Mouse (Mus musculus) liver, embryonic 13.5 days (tissue): ENCODE measurements around the gene Rxfp3. TPM values are rescaled to one million over a fixed set of nuclear protein-coding genes. Genes with fewer than 3 reads are reported as not detected.

Source experiments
- ATAC-seq: fragments of 200-750 bp; cut with Nextera tagmentation; 2 replicates; pipeline ENCODE4 v1.8.0; 2017; ENCODE audit warnings: low read depth, mild to moderate bottlenecking, moderate number of reproducible peaks, moderate library complexity
- DNase-seq: peaks from one replicate; pipeline ENCODE4 v3.0.0; 2022
- H3K27ac ChIP-seq: fragments of 300-500 bp; sonication (generic); 2 replicates; pipeline ENCODE4 v1.5.1; 2015; ENCODE audit warnings: moderate library complexity, mild to moderate bottlenecking, inconsistent platforms
- H3K27me3 ChIP-seq: fragments of 300-500 bp; sonication (generic); 2 replicates; pipeline ENCODE4 v1.6.1; 2015; ENCODE audit warnings: mild to moderate bottlenecking, inconsistent platforms
- H3K36me3 ChIP-seq: fragments of 300-500 bp; sonication (generic); 2 replicates; pipeline ENCODE4 v1.6.1; 2015; ENCODE audit warnings: mild to moderate bottlenecking, inconsistent platforms
- H3K4me1 ChIP-seq: fragments of 300-500 bp; sonication (generic); replicated peaks from 2 replicates; pipeline ENCODE4 v1.6.1; 2015; ENCODE audit warnings: inconsistent platforms
- H3K4me2 ChIP-seq: fragments of 300-500 bp; sonication (generic); 2 replicates; pipeline ENCODE4 v1.6.1; 2015; ENCODE audit warnings: inconsistent platforms, mild to moderate bottlenecking, moderate library complexity
- H3K4me3 ChIP-seq: fragments of 300-500 bp; sonication (generic); replicated peaks from 2 replicates; pipeline ENCODE4 v1.5.1; 2015; ENCODE audit warnings: mild to moderate bottlenecking, inconsistent platforms
- H3K9ac ChIP-seq: fragments of 300-500 bp; sonication (generic); 2 replicates; pipeline ENCODE4 v1.6.1; 2015; ENCODE audit warnings: mild to moderate bottlenecking, inconsistent platforms
- H3K9me3 ChIP-seq: fragments of 300-500 bp; sonication (generic); replicated peaks from 2 replicates; pipeline ENCODE4 v1.6.1; 2016; ENCODE audit warnings: inconsistent platforms
- WGBS: fragments of 180-500 bp; shearing (Covaris S2); methylation state at CpG from one replicate; pipeline ENCODE4 v1.1.7; 2015; ENCODE audit not compliant: insufficient replicate concordance; 5-methylcytosine and 5-hydroxymethylcytosine counted together
- polyA plus RNA-seq: library from polyadenylated mRNA; unstranded; fragments of >200 nt; fragmentation: Nextera tagmentation; extraction: Ambion mirVana; gene quantifications from 2 replicates; pipeline ENCODE4 v1.2.1, GENCODE M21; 2015

Rxfp3 gene
- polyA plus RNA-seq, 1 experiment from 2014 or later, result not detected

DNA sequence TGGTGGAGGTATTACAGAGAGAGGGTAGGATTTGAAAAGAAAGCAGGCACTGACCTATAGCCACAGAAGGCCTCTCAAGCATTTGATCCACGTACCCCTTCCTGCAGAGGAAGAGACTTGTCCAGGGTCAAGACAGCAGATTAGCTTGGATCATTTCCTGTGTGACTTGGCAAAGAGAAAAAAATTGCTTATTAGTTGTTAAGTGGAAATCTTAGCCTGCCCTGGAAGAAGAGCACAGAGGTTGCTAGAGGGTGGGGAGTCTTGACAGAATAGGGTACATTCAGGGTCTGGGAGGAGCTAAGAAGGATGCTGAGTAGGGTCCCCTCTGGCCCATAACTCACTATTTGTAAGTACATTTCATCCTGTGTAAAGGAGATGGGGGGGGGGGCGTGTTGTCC is 26.4 kb upstream of the Rxfp3 start:
- peak overlapping the region; percentile 73; the same call in 1 of the 2 replicates for H3K27ac ChIP-seq
- no peaks in the 10 kb centered on the region for H3K27me3 ChIP-seq
- DNase-seq (no peak), ATAC-seq (0 out of 2 replicates have a peak, but pooled peaks have one; percentile 29)
- H3K9me3 ChIP-seq, result no peaks in the 10 kb centered on the region
- WGBS, result 14% methylated on average over 2 of the region's 2 CpGs
- no peak overlapping the region for H3K4me3 ChIP-seq
- H3K4me2 ChIP-seq, result peak overlapping the region; percentile 55
- H3K9ac ChIP-seq, result no peak overlapping the region
- peaks cover 5% of the 10 kb centered on the region; the same call in 1 of the 2 replicates for H3K4me1 ChIP-seq
- H3K36me3 ChIP-seq, result no peaks in the 10 kb centered on the region

DNA sequence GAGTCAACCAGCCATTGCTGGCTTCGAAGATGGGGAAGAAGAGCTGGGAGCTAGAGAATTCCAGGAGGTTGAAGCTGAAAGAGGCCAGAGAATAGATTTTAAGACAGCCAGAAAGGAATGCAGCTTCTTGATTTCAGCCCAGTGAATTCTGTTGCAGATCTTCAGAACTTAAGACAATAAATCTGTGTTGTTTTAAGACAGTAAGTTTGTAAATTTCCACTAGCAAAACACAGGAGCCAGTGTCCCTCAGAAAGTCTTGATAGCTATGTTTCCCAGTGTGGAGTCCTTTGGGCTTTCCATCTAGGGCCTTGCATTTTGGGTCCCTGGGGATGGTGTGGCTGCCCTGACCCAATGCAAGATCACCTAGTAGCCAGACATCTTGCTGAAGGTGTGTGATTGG is 25.1 kb upstream of the Rxfp3 start:
- no peak for ATAC-seq
- Histone ChIP-seq H3K4me3 (no peak overlapping the region), H3K4me2 (no peak overlapping the region), H3K27me3 (no peaks in the 10 kb centered on the region), H3K36me3 (no peaks in the 10 kb centered on the region), H3K9ac (no peak overlapping the region), H3K9me3 (no peaks in the 10 kb centered on the region), H3K4me1 (peaks cover 7% of the 10 kb centered on the region; the same call in 1 of the 2 replicates), H3K27ac (no peak overlapping the region)
- no peak for DNase-seq
- WGBS, result 38% methylated on average over 1 of the region's 1 CpGs

DNA sequence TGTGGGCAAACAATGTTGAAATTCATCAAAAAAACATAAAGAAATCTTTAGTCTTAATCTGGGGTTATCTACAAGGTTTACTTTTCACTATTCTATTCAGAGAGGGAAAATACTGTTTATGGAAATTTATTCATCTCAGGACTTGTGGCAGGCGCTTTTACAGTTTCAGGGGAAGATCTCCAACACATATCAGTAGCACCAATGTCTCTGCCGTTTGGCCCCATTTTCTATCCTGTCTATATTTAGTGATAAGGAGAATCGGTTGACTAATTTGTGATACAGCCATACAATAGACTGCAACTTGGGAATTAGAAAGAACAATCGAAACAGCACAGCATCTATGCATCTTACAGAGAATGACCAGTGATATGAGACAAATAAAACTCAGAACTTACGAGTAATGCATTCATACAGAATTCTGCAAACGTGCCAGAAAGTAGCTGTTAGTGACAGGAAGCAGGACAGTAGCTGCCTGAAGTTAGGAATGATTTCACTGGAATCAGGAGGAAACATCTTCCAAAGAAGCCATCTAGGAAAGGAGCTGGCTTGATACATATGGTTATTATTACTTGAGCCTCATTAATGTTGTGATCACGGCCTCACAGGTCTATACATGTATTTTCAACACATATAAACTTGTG is 16.8 kb upstream of the Rxfp3 start:
- WGBS, result 50% methylated on average over 7 of the region's 7 CpGs

DNA sequence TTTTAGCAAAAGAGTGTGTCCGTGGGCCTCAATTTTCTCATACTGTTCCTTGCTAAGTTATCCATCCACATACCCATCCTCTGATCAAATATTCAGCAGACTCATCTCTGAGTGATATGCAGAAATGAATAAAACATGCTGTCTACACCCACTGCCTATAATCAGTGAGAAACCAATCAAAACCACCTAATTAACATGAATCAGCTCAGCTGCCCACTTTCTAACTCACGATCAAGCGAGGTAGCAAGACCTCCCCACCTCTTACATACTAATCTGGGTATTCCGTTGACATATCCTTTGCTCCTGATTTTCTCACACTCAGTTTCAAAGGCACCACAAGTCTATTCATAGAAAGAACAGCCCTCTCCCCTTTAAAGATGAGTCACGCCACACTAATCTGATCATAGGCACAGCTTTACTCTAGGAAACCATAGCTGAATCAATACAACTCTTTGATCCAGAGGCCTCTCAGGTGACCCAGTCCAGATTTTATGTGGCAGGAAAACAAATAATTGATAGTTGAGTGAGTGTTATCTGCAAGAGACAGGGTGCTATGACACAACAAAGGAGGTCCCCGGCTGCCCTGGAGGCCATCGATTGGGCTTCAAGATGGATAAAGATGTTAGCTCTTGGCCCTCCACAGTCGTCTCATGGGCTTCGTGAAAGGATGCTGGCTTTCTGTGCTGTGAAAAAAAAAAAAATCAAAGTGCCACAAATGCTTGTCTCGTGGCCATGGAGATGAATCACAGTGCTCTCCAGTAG is 16.1 kb upstream of the Rxfp3 start:
- no peak overlapping the region for H3K27ac ChIP-seq
- 61% methylated on average over 10 of the region's 10 CpGs for WGBS
- no peak overlapping the region for H3K4me2 ChIP-seq
- no peaks in the 10 kb centered on the region for H3K36me3 ChIP-seq
- H3K9ac ChIP-seq, result no peak overlapping the region
- no peak overlapping the region for H3K4me3 ChIP-seq
- H3K9me3 ChIP-seq, result no peaks in the 10 kb centered on the region
- no peaks in the 10 kb centered on the region for H3K27me3 ChIP-seq
- H3K4me1 ChIP-seq, result 0 out of 2 replicates have a peak, but pooled peaks cover 3% of the 10 kb centered on the region
- ATAC-seq, result no peak
- no peak for DNase-seq

More for the DNA sequence above, 16.8 kb upstream of the Rxfp3 start:
- Histone ChIP-seq H3K4me1 (0 out of 2 replicates have a peak, but pooled peaks cover 3% of the 10 kb centered on the region), H3K27ac (no peak overlapping the region), H3K9me3 (no peaks in the 10 kb centered on the region), H3K9ac (no peak overlapping the region), H3K4me3 (no peak overlapping the region), H3K4me2 (no peak overlapping the region), H3K27me3 (no peaks in the 10 kb centered on the region), H3K36me3 (no peaks in the 10 kb centered on the region)
- ATAC-seq (no peak), DNase-seq (no peak)

DNA sequence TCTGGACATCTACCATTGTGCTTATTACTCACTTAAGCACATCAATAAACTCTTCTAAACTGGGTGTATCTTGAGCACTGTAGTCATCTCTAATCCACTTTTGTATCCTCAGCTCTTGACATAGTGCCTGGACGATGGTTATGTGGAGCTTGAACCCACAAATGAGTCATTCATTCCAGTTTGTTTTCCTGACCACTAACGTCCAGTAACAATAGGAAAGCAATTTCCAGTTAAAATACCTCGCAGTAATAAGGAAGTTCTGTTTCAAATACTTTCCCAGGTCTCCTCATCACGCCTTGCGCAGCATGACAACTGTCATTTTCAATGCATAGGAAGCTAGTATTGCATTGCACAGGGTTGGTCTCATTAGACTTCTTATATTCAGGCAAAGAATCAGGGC is 5.0 kb upstream of the Rxfp3 start:
- H3K4me2 ChIP-seq, result no peak overlapping the region
- no peaks in the 10 kb centered on the region for H3K36me3 ChIP-seq
- H3K9me3 ChIP-seq, result no peaks in the 10 kb centered on the region
- H3K27me3 ChIP-seq, result peaks cover 4% of the 10 kb centered on the region
- no peak overlapping the region for H3K9ac ChIP-seq
- WGBS, result 43% methylated on average over 5 of the region's 5 CpGs
- ATAC-seq (no peak), DNase-seq (no peak)
- no peak overlapping the region for H3K27ac ChIP-seq
- H3K4me1 ChIP-seq, result no peaks in the 10 kb centered on the region
- no peak overlapping the region for H3K4me3 ChIP-seq

DNA sequence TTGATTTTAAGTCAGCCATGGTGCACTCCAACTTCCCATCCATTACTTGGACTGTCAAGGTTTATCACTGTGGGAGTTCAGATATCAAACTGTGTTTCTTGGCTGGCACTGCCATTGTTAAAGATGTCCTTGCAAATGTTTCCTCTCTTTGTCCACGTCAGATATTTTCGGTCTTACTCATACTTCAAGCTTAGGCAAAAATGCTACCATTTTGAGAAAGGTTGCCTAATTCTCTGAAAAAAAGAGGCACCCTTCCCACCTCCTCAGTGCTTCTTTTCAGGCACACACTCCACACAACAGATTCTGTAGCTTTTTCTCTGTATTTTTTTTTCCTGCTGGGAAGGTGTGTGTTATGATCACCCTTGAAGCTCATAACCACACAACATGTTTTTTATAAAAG is 3.4 kb upstream of the Rxfp3 start:
- peaks cover 20% of the 10 kb centered on the region for H3K27me3 ChIP-seq
- H3K4me3 ChIP-seq, result no peak overlapping the region
- ATAC-seq (no peak), DNase-seq (no peak)
- no peaks in the 10 kb centered on the region for H3K36me3 ChIP-seq
- H3K4me1 ChIP-seq, result no peaks in the 10 kb centered on the region
- 61% methylated on average over 2 of the region's 2 CpGs for WGBS
- no peak overlapping the region for H3K27ac ChIP-seq
- H3K9ac ChIP-seq, result no peak overlapping the region
- no peaks in the 10 kb centered on the region for H3K9me3 ChIP-seq
- H3K4me2 ChIP-seq, result no peak overlapping the region

DNA sequence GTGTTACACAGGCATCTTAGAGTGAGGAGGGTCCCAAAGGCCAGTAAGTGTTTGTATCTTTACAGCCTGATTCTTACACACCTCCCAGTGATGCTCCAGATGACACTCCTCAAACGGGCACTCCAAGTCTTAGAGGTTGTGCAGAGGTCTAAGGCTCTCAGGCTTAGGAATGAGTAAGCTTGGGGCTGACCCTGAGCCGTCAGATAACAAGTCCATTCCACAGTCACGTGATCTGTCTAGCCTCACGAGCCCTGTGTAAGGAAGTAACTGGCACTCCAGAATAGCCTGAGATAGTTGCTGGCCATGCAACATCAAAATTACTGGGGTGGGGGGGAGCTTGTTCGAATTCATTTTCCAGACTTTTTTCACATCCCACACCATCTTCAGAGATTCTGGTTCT is 2.3 kb upstream of the Rxfp3 start:
- Histone ChIP-seq H3K9ac (no peak overlapping the region), H3K9me3 (no peaks in the 10 kb centered on the region), H3K27ac (no peak overlapping the region), H3K36me3 (no peaks in the 10 kb centered on the region), H3K4me1 (no peaks in the 10 kb centered on the region), H3K27me3 (peaks cover 32% of the 10 kb centered on the region), H3K4me3 (no peak overlapping the region), H3K4me2 (no peak overlapping the region)
- WGBS, result 22% methylated on average over 5 of the region's 5 CpGs
- ATAC-seq (no peak), DNase-seq (no peak)

DNA sequence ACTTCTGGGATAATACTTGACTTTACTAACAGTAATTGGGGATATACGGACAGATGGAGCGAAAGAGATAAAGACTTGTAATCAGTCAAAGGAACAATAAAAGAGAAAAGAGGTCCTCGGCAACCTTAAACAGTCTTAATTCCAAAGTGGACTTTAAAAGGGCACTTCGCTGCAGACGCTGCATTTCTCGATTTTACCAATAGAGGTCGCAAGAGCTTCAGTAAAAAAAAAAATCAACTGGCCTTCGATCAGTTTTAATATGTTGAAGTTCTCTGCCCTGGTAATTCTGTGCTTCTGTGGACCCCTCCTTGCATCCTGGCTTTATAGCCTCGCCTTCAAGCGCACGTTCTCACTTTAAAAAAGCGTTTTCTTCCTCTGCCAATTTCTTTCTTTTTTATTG is 685 bp upstream of the Rxfp3 start:
- DNase-seq (no peak), ATAC-seq (no peak)
- H3K4me3 ChIP-seq, result no peak overlapping the region
- H3K27me3 ChIP-seq, result peaks cover 40% of the 10 kb centered on the region
- H3K9ac ChIP-seq, result no peak overlapping the region
- H3K27ac ChIP-seq, result no peak overlapping the region
- H3K4me2 ChIP-seq, result no peak overlapping the region
- no peaks in the 10 kb centered on the region for H3K4me1 ChIP-seq
- 4% methylated on average over 12 of the region's 12 CpGs for WGBS
- no peaks in the 10 kb centered on the region for H3K36me3 ChIP-seq
- H3K9me3 ChIP-seq, result no peaks in the 10 kb centered on the region

DNA sequence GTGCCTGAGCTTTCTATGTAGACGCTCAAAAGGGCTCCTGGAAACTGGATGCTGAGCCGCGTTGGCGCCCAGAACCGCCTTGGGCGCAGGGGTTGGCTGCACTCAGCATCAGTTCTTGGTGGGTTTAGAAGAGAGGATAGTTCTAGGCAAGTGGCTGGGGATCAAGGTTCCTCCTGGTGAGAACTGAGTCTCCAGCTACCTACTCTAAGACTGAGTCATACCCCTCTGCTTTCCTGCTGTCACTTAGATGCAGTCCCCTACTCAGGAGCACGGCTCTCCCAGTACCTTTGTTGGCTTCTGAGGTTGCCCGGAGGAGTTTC is 455 bp downstream of the Rxfp3 start:
- Histone ChIP-seq H3K27me3 (peaks cover 41% of the 10 kb centered on the region), H3K4me3 (0 out of 2 replicates have a peak overlapping the region, but pooled peaks have one; percentile 39)

DNA sequence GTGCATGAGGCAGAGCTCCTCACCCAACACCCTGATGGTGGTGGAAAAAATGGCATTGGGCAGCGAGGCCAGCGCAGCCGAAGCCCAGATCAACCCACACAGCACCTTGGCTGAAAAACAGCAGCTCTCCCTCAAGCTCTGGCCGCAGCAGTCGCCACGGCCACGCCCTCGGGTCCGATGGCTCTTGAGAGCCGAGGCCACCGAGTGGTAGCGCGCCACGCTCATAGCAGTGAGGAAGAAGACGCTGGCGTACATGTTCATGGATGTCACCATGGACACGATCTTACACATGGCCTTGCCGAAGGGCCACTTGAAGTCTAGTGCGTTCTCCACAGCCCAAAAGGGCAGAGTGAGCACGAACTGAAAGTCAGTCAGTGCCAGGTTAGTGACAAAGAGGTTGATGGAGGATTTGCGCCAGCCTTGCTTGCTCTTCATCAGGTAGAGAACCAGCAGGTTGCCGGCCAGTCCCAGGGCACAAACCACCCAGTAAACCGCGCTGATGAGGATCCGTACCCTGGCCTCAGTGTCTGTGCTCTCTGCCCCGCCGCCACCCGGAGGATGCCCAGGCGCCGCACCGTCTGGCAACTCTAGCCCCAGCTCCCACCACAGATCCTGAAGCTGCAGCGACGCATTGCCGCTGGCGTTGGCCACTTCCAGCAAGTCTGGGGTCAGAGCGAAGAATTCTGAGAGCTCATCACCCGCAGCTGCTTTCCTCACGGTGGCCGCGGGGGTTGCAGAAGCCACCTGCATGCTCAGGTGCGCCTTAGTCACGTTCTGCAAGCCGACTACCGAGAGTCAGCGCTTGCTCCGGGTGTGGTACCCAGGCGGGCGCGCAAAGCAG is 1.0 kb downstream of the Rxfp3 start:
- peaks cover 41% of the 10 kb centered on the region for H3K27me3 ChIP-seq
- no peaks in the 10 kb centered on the region for H3K4me1 ChIP-seq
- H3K36me3 ChIP-seq, result no peaks in the 10 kb centered on the region
- ATAC-seq (no peak), DNase-seq (no peak)
- peak overlapping the region; percentile 39 for H3K4me3 ChIP-seq
- no peaks in the 10 kb centered on the region for H3K9me3 ChIP-seq
- no peak overlapping the region for H3K9ac ChIP-seq
- H3K4me2 ChIP-seq, result peak overlapping the region; percentile 56
- WGBS, result 4% methylated on average over 49 of the region's 49 CpGs
- no peak overlapping the region for H3K27ac ChIP-seq

More for the DNA sequence above, 455 bp downstream of the Rxfp3 start:
- H3K4me1 ChIP-seq, result no peaks in the 10 kb centered on the region
- WGBS, result 9% methylated on average over 8 of the region's 8 CpGs
- DNase-seq (no peak), ATAC-seq (no peak)
- H3K9ac ChIP-seq, result no peak overlapping the region
- H3K4me2 ChIP-seq, result peak overlapping the region; percentile 56
- no peaks in the 10 kb centered on the region for H3K36me3 ChIP-seq
- no peaks in the 10 kb centered on the region for H3K9me3 ChIP-seq
- H3K27ac ChIP-seq, result no peak overlapping the region

DNA sequence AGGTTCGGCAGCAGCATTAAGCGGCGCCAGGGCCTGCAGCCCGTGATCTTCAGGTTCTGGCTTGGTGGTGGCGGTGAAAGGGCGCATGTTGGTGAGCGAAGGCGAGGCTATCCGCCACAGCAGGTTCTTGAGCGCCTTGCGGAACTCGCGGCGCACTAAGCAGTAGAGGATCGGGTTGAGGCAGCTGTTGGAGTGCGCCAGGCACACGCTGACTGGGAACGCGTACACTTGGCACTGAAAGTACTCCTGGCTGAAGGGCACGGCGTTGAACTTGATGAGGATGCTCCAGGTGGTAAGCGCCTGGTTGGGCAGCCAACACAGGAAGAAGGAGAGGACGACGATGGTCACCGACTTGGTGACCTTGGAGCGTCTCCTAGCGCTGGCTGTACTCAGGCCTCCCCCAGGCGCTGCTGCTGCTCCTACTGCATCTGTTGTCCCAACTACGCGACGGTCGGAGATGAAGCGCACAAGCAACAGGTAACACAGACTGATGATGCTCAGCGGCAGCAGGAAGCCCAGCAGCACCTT is 1.8 kb downstream of the Rxfp3 start:
- DNase-seq, result no peak
- no peaks in the 10 kb centered on the region for H3K4me1 ChIP-seq
- no peaks in the 10 kb centered on the region for H3K36me3 ChIP-seq
- H3K4me3 ChIP-seq, result 0 out of 2 replicates have a peak overlapping the region, but pooled peaks have one; percentile 39
- no peak for ATAC-seq
- H3K9me3 ChIP-seq, result no peaks in the 10 kb centered on the region
- peak overlapping the region; percentile 56 for H3K4me2 ChIP-seq
- H3K27me3 ChIP-seq, result peaks cover 41% of the 10 kb centered on the region
- no peak overlapping the region for H3K9ac ChIP-seq
- no peak overlapping the region for H3K27ac ChIP-seq
- 9% methylated on average over 34 of the region's 34 CpGs for WGBS
